Mouse (Mus musculus) stomach, postnatal 0 days (tissue): ENCODE data around the gene Tmf1.

Experiments used
- CTCF ChIP-seq: IDR thresholded peaks from 2 replicates; pipeline ENCODE4 v1.5.1; 2016; ENCODE audit warnings: antibody characterized with exemption, low read depth, mild to moderate bottlenecking, moderate library complexity
- EP300 ChIP-seq: optimal IDR thresholded peaks from 2 replicates; pipeline ENCODE3; 2016; ENCODE audit warnings: antibody characterized with exemption

- TF ChIP-seq CTCF (no peak), EP300 (no peak)
Measured at GRCm38 (mm10) chr6:97210962-97211601, 32.2 kb upstream of the Tmf1 start.
